Mouse (Mus musculus): ENCODE results near the gene Lrrc46. TPM values are rescaled to one million over a fixed set of nuclear protein-coding genes. Genes with fewer than 3 reads are reported as not detected.

The Lrrc46 gene
- polyA plus RNA-seq, 1 experiment from 2014 or later, result 0.93 TPM

GRCm38 (mm10) chr11:97024977-97025376 lies 16.2 kb downstream of the Lrrc46 start:
- H3K4me1 ChIP-seq (ENCODE audit: control insufficient read depth, insufficient read depth, low read length), result peaks cover 22% of the 10 kb centered on the region
- peak overlapping the region; percentile 56 for H3K4me2 ChIP-seq
- H3K4me3 ChIP-seq (ENCODE audit: low read depth, low read length), result no peak overlapping the region
- no peak for ATAC-seq (replicated peaks; ENCODE audit: insufficient number of reproducible peaks, low FRiP score, low TSS enrichment)
- peaks cover 55% of the 10 kb centered on the region for H3K27me3 ChIP-seq (ENCODE audit: control insufficient read depth, insufficient read depth, low read length)
- no peaks in the 10 kb centered on the region for H3K36me3 ChIP-seq (ENCODE audit: control insufficient read depth, insufficient read depth, low read length)
- H3K27ac ChIP-seq (ENCODE audit: low read depth, low read length), result no peak overlapping the region
- H3K9me3 ChIP-seq (replicated peaks; ENCODE audit: control insufficient read depth, low read length), result no peaks in the 10 kb centered on the region
- 9% methylated on average over 10 of the region's 10 CpGs for WGBS (ENCODE audit: insufficient replicate concordance)
- no peak overlapping the region for H3K9ac ChIP-seq (ENCODE audit: low read depth, low read length)

- no peak for ATAC-seq (replicated peaks; ENCODE audit: insufficient number of reproducible peaks, low FRiP score, low TSS enrichment)
- under 1% methylated on average over 50 of the region's 50 CpGs for WGBS (ENCODE audit: insufficient replicate concordance)
- Histone ChIP-seq H3K27me3 (ENCODE audit: control insufficient read depth, insufficient read depth, low read length) (peaks cover 82% of the 10 kb centered on the region), H3K4me2 (peak overlapping the region; percentile 89), H3K9me3 (replicated peaks; ENCODE audit: control insufficient read depth, low read length) (no peaks in the 10 kb centered on the region), H3K4me3 (ENCODE audit: low read depth, low read length) (peak overlapping the region; percentile 48), H3K36me3 (ENCODE audit: control insufficient read depth, insufficient read depth, low read length) (no peaks in the 10 kb centered on the region), H3K27ac (ENCODE audit: low read depth, low read length) (no peak overlapping the region), H3K9ac (ENCODE audit: low read depth, low read length) (peak overlapping the region; percentile 65), H3K4me1 (ENCODE audit: control insufficient read depth, insufficient read depth, low read length) (peaks cover 29% of the 10 kb centered on the region)
These were observed 19.2 kb downstream of the Lrrc46 start for GRCm38 (mm10) chr11:97021873-97022484.

GRCm38 (mm10) chr11:97021121-97021765 lies 20.0 kb downstream of the Lrrc46 start:
- peak overlapping the region; percentile 89 for H3K4me2 ChIP-seq
- no peaks in the 10 kb centered on the region for H3K9me3 ChIP-seq (replicated peaks; ENCODE audit: control insufficient read depth, low read length)
- no peak for ATAC-seq (replicated peaks; ENCODE audit: insufficient number of reproducible peaks, low FRiP score, low TSS enrichment)
- H3K4me1 ChIP-seq (ENCODE audit: control insufficient read depth, insufficient read depth, low read length), result peaks cover 29% of the 10 kb centered on the region
- peaks cover 89% of the 10 kb centered on the region for H3K27me3 ChIP-seq (ENCODE audit: control insufficient read depth, insufficient read depth, low read length)
- WGBS (ENCODE audit: insufficient replicate concordance), result 3% methylated on average over 26 of the region's 27 CpGs
- H3K36me3 ChIP-seq (ENCODE audit: control insufficient read depth, insufficient read depth, low read length), result no peaks in the 10 kb centered on the region
- H3K9ac ChIP-seq (ENCODE audit: low read depth, low read length), result no peak overlapping the region
- no peak overlapping the region for H3K27ac ChIP-seq (ENCODE audit: low read depth, low read length)
- H3K4me3 ChIP-seq (ENCODE audit: low read depth, low read length), result peak overlapping the region; percentile 48

- ATAC-seq (replicated peaks; ENCODE audit: insufficient number of reproducible peaks, low FRiP score, low TSS enrichment), result no peak
- H3K4me2 ChIP-seq, result peak overlapping the region; percentile 63
- H3K36me3 ChIP-seq (ENCODE audit: control insufficient read depth, insufficient read depth, low read length), result no peaks in the 10 kb centered on the region
- WGBS (ENCODE audit: insufficient replicate concordance), result 3% methylated on average over 13 of the region's 13 CpGs
- peaks cover 21% of the 10 kb centered on the region for H3K4me1 ChIP-seq (ENCODE audit: control insufficient read depth, insufficient read depth, low read length)
- H3K27ac ChIP-seq (ENCODE audit: low read depth, low read length), result no peak overlapping the region
- H3K9ac ChIP-seq (ENCODE audit: low read depth, low read length), result no peak overlapping the region
- H3K9me3 ChIP-seq (replicated peaks; ENCODE audit: control insufficient read depth, low read length), result no peaks in the 10 kb centered on the region
- H3K4me3 ChIP-seq (ENCODE audit: low read depth, low read length), result peak overlapping the region; percentile 42
- peaks cover 92% of the 10 kb centered on the region for H3K27me3 ChIP-seq (ENCODE audit: control insufficient read depth, insufficient read depth, low read length)
These were observed 21.9 kb downstream of the Lrrc46 start for GRCm38 (mm10) chr11:97019345-97019708.

DNA sequence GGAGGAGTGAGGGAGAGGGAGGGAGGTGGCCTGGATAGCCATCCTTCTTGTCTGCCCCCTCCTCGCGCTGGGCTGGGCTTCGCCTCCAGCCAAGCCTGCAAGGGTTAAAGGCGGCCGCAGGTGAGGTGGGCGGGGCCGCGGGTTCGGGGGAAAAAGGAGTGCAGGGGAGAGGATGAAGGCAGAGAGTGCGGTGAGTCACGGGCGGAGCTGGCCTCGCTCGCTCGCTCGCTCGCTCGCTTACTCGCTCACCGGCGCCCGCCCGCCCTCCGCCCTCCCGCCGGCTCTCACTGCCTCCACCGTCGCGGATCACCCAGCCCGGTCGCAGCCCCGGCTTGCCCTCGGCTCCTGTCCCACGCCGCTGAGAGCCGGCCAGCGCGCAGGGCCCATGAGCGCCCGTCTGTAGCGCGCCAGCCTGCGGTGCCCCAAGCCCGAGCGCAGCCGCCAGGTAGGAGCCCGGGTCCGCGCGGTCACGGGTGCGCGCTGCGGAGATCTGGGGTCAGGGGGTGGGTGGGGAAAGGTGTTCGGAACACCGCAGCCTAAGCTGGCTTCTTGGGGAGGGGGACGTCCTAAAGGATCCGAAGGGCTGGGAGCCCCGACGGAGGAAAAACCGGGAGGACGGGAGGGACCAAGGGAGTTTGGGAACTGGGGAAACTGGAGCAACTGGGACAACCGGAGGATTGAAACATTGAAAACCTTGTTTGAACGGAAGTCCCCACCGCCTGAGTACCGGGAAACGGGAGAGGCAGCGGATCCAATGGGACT lies 22.4 kb downstream of the Lrrc46 start:
- peak overlapping the region; percentile 63 for H3K4me2 ChIP-seq
- 2% methylated on average over 54 of the region's 68 CpGs for WGBS (ENCODE audit: insufficient replicate concordance)
- peak overlapping the region; percentile 42 for H3K4me3 ChIP-seq (ENCODE audit: low read depth, low read length)
- H3K27ac ChIP-seq (ENCODE audit: low read depth, low read length), result no peak overlapping the region
- ATAC-seq (replicated peaks; ENCODE audit: insufficient number of reproducible peaks, low FRiP score, low TSS enrichment), result no peak
- H3K36me3 ChIP-seq (ENCODE audit: control insufficient read depth, insufficient read depth, low read length), result no peaks in the 10 kb centered on the region
- H3K4me1 ChIP-seq (ENCODE audit: control insufficient read depth, insufficient read depth, low read length), result peaks cover 21% of the 10 kb centered on the region
- H3K9me3 ChIP-seq (replicated peaks; ENCODE audit: control insufficient read depth, low read length), result no peaks in the 10 kb centered on the region
- H3K9ac ChIP-seq (ENCODE audit: low read depth, low read length), result 0 out of 2 replicates have a peak overlapping the region, but pooled peaks have one; percentile 22
- peaks cover 89% of the 10 kb centered on the region for H3K27me3 ChIP-seq (ENCODE audit: control insufficient read depth, insufficient read depth, low read length)

- peak overlapping the region; percentile 42 for H3K4me3 ChIP-seq (ENCODE audit: low read depth, low read length)
- peak overlapping the region; percentile 63 for H3K4me2 ChIP-seq
- H3K9me3 ChIP-seq (replicated peaks; ENCODE audit: control insufficient read depth, low read length), result no peaks in the 10 kb centered on the region
- H3K9ac ChIP-seq (ENCODE audit: low read depth, low read length), result no peak overlapping the region
- WGBS (ENCODE audit: insufficient replicate concordance), result under 1% methylated on average over 36 of the region's 36 CpGs
- no peak for ATAC-seq (replicated peaks; ENCODE audit: insufficient number of reproducible peaks, low FRiP score, low TSS enrichment)
- peaks cover 80% of the 10 kb centered on the region for H3K27me3 ChIP-seq (ENCODE audit: control insufficient read depth, insufficient read depth, low read length)
- no peaks in the 10 kb centered on the region for H3K36me3 ChIP-seq (ENCODE audit: control insufficient read depth, insufficient read depth, low read length)
- peaks cover 21% of the 10 kb centered on the region for H3K4me1 ChIP-seq (ENCODE audit: control insufficient read depth, insufficient read depth, low read length)
- no peak overlapping the region for H3K27ac ChIP-seq (ENCODE audit: low read depth, low read length)
These were observed 23.3 kb downstream of the Lrrc46 start for GRCm38 (mm10) chr11:97017696-97018582.

- H3K36me3 ChIP-seq (ENCODE audit: control insufficient read depth, insufficient read depth, low read length), result no peaks in the 10 kb centered on the region
- peaks cover 73% of the 10 kb centered on the region for H3K27me3 ChIP-seq (ENCODE audit: control insufficient read depth, insufficient read depth, low read length)
- H3K4me3 ChIP-seq (ENCODE audit: low read depth, low read length), result no peak within 1 kb of the TSS
- ATAC-seq (replicated peaks; ENCODE audit: insufficient number of reproducible peaks, low FRiP score, low TSS enrichment), result no peak
- no peak within 1 kb of the TSS for H3K4me2 ChIP-seq
- H3K9ac ChIP-seq (ENCODE audit: low read depth, low read length), result no peak within 1 kb of the TSS
- no peaks in the 10 kb centered on the region for H3K9me3 ChIP-seq (replicated peaks; ENCODE audit: control insufficient read depth, low read length)
- 23% methylated on average over 8 of the region's 8 CpGs for WGBS (ENCODE audit: insufficient replicate concordance)
- no peak within 1 kb of the TSS for H3K27ac ChIP-seq (ENCODE audit: low read depth, low read length)
- H3K4me1 ChIP-seq (ENCODE audit: control insufficient read depth, insufficient read depth, low read length), result no peaks in the 10 kb centered on the region
These were observed 28.0 kb downstream of the Lrrc46 start, which contains the start of gene Sp6 for GRCm38 (mm10) chr11:97013121-97013670. Gene Sp6 (plus strand): TSS chr11:97013394.

All from heart, embryonic 11.5 days (tissue).